Mouse (Mus musculus): ENCODE data around the gene Crim1. TPM values are rescaled to one million over a fixed set of nuclear protein-coding genes. Genes with fewer than 3 reads are reported as not detected.

The Crim1 gene
- polyA plus RNA-seq, 1 experiment, result 1.1 TPM

- H3K27me3 ChIP-seq (ENCODE audit: control insufficient read depth, insufficient read depth, insufficient read length), result no peaks in the 10 kb centered on the region
- no peak overlapping the region for H3ac ChIP-seq (ENCODE audit: control insufficient read depth, insufficient read length)
- peaks cover 6% of the 10 kb centered on the region for H3K36me3 ChIP-seq (ENCODE audit: control insufficient read depth, insufficient read depth)
- H3K4me3 ChIP-seq, result no peak overlapping the region
- H3K79me2 ChIP-seq (ENCODE audit: control insufficient read depth, insufficient read depth), result peaks cover 4% of the 10 kb centered on the region
- H3K4me2 ChIP-seq (ENCODE audit: low read depth), result no peak overlapping the region
- TF ChIP-seq SRF (IDR thresholded peaks at IDR 0.05; ENCODE audit: control insufficient read depth, insufficient read length, low read depth) (no peak), MAX (IDR thresholded peaks at IDR 0.05; ENCODE audit: low read depth) (no peak), POLR2A (IDR thresholded peaks at IDR 0.05; ENCODE audit: insufficient read length, low read depth) (no peak), MYOG (IDR thresholded peaks at IDR 0.05; ENCODE audit: control insufficient read depth in 1 of 3, insufficient read depth in 1 of 3, insufficient read length in 2 of 3, low read depth in 2 of 3) (no peak), REST (IDR thresholded peaks at IDR 0.05; ENCODE audit: insufficient read depth, insufficient read length) (no peak), E2F4 (IDR thresholded peaks at IDR 0.05; ENCODE audit: insufficient read depth) (no peak), TCF3 (IDR thresholded peaks at IDR 0.05; ENCODE audit: insufficient read length, low read depth) (no peak), MYOD1 (IDR thresholded peaks at IDR 0.05; ENCODE audit: control insufficient read depth in 1 of 3, insufficient read length in 2 of 3, low read depth in 2 of 3) (no peak), CEBPB (IDR thresholded peaks at IDR 0.05; ENCODE audit: insufficient read depth, poor library complexity, severe bottlenecking) (no peak), TCF12 (IDR thresholded peaks at IDR 0.05; ENCODE audit: insufficient read depth, poor library complexity, severe bottlenecking) (no peak), POLR2AphosphoS2 (IDR thresholded peaks at IDR 0.05; ENCODE audit: insufficient read length, low read depth) (no peak), USF1 (IDR thresholded peaks at IDR 0.05; ENCODE audit: low read depth) (no peak)
These were observed 215.2 kb downstream of the Crim1 start for GRCm38 (mm10) chr17:78415255-78415654.

- H3K27me3 ChIP-seq (ENCODE audit: control insufficient read depth, insufficient read depth, insufficient read length), result no peaks in the 10 kb centered on the region
- H3ac ChIP-seq (ENCODE audit: control insufficient read depth, insufficient read length), result peak within 1 kb of the TSS; percentile 55
- peak within 1 kb of the TSS; percentile 42 for H3K4me3 ChIP-seq
- no peaks in the 10 kb centered on the region for H3K36me3 ChIP-seq (ENCODE audit: control insufficient read depth, insufficient read depth)
- peak within 1 kb of the TSS; percentile 82 for H3K4me2 ChIP-seq (ENCODE audit: low read depth)
- H3K79me2 ChIP-seq (ENCODE audit: control insufficient read depth, insufficient read depth), result peaks cover 4% of the 10 kb centered on the region
- TF ChIP-seq TCF3 (IDR thresholded peaks at IDR 0.05; ENCODE audit: insufficient read length, low read depth), result no peak
- TF ChIP-seq MYOD1 (IDR thresholded peaks at IDR 0.05; ENCODE audit: control insufficient read depth in 1 of 3, insufficient read length in 2 of 3, low read depth in 2 of 3), result no peak
- no peak for TF ChIP-seq TCF12 (IDR thresholded peaks at IDR 0.05; ENCODE audit: insufficient read depth, poor library complexity, severe bottlenecking)
- no peak for TF ChIP-seq MYOG (IDR thresholded peaks at IDR 0.05; ENCODE audit: control insufficient read depth in 1 of 3, insufficient read depth in 1 of 3, insufficient read length in 2 of 3, low read depth in 2 of 3)
- no peak for TF ChIP-seq CEBPB (IDR thresholded peaks at IDR 0.05; ENCODE audit: insufficient read depth, poor library complexity, severe bottlenecking)
- no peak for TF ChIP-seq SRF (IDR thresholded peaks at IDR 0.05; ENCODE audit: control insufficient read depth, insufficient read length, low read depth)
- TF ChIP-seq POLR2A (IDR thresholded peaks at IDR 0.05; ENCODE audit: insufficient read length, low read depth), result peak; percentile 55
- no peak for TF ChIP-seq USF1 (IDR thresholded peaks at IDR 0.05; ENCODE audit: low read depth)
- TF ChIP-seq REST (IDR thresholded peaks at IDR 0.05; ENCODE audit: insufficient read depth, insufficient read length), result no peak
- TF ChIP-seq POLR2AphosphoS2 (IDR thresholded peaks at IDR 0.05; ENCODE audit: insufficient read length, low read depth), result peak; percentile 34
- no peak for TF ChIP-seq E2F4 (IDR thresholded peaks at IDR 0.05; ENCODE audit: insufficient read depth)
- TF ChIP-seq MAX (IDR thresholded peaks at IDR 0.05; ENCODE audit: low read depth), result no peak
These were observed 217.6 kb downstream of the Crim1 start, which contains the start of gene Fez2 for GRCm38 (mm10) chr17:78417381-78418281. TSS of gene Fez2 (minus strand) at chr17:78418152.

GRCm38 (mm10) chr17:78419216-78419615 lies 219.2 kb downstream of the Crim1 start:
- H3ac ChIP-seq (ENCODE audit: control insufficient read depth, insufficient read length), result no peak overlapping the region
- H3K27me3 ChIP-seq (ENCODE audit: control insufficient read depth, insufficient read depth, insufficient read length), result no peaks in the 10 kb centered on the region
- TF ChIP-seq USF1 (IDR thresholded peaks at IDR 0.05; ENCODE audit: low read depth), result no peak
- TF ChIP-seq TCF3 (IDR thresholded peaks at IDR 0.05; ENCODE audit: insufficient read length, low read depth), result no peak
- TF ChIP-seq TCF12 (IDR thresholded peaks at IDR 0.05; ENCODE audit: insufficient read depth, poor library complexity, severe bottlenecking), result no peak
- H3K4me3 ChIP-seq, result no peak overlapping the region
- H3K79me2 ChIP-seq (ENCODE audit: control insufficient read depth, insufficient read depth), result peaks cover 4% of the 10 kb centered on the region
- no peak overlapping the region for H3K4me2 ChIP-seq (ENCODE audit: low read depth)
- H3K36me3 ChIP-seq (ENCODE audit: control insufficient read depth, insufficient read depth), result no peaks in the 10 kb centered on the region

- Histone ChIP-seq H3K4me2 (ENCODE audit: low read depth) (no peak overlapping the region), H3K36me3 (ENCODE audit: control insufficient read depth, insufficient read depth) (no peaks in the 10 kb centered on the region), H3ac (ENCODE audit: control insufficient read depth, insufficient read length) (no peak overlapping the region), H3K27me3 (ENCODE audit: control insufficient read depth, insufficient read depth, insufficient read length) (no peaks in the 10 kb centered on the region), H3K79me2 (ENCODE audit: control insufficient read depth, insufficient read depth) (no peaks in the 10 kb centered on the region), H3K4me3 (no peak overlapping the region)
- TF ChIP-seq POLR2A (IDR thresholded peaks at IDR 0.05; ENCODE audit: insufficient read length, low read depth), result no peak
- no peak for TF ChIP-seq POLR2AphosphoS2 (IDR thresholded peaks at IDR 0.05; ENCODE audit: insufficient read length, low read depth)
- no peak for TF ChIP-seq MYOG (IDR thresholded peaks at IDR 0.05; ENCODE audit: control insufficient read depth in 1 of 3, insufficient read depth in 1 of 3, insufficient read length in 2 of 3, low read depth in 2 of 3)
- TF ChIP-seq MAX (IDR thresholded peaks at IDR 0.05; ENCODE audit: low read depth), result no peak
- TF ChIP-seq REST (IDR thresholded peaks at IDR 0.05; ENCODE audit: insufficient read depth, insufficient read length), result no peak
- no peak for TF ChIP-seq SRF (IDR thresholded peaks at IDR 0.05; ENCODE audit: control insufficient read depth, insufficient read length, low read depth)
- TF ChIP-seq TCF12 (IDR thresholded peaks at IDR 0.05; ENCODE audit: insufficient read depth, poor library complexity, severe bottlenecking), result no peak
- TF ChIP-seq E2F4 (IDR thresholded peaks at IDR 0.05; ENCODE audit: insufficient read depth), result no peak
- no peak for TF ChIP-seq TCF3 (IDR thresholded peaks at IDR 0.05; ENCODE audit: insufficient read length, low read depth)
- no peak for TF ChIP-seq CEBPB (IDR thresholded peaks at IDR 0.05; ENCODE audit: insufficient read depth, poor library complexity, severe bottlenecking)
- TF ChIP-seq USF1 (IDR thresholded peaks at IDR 0.05; ENCODE audit: low read depth), result no peak
- TF ChIP-seq MYOD1 (IDR thresholded peaks at IDR 0.05; ENCODE audit: control insufficient read depth in 1 of 3, insufficient read length in 2 of 3, low read depth in 2 of 3), result no peak
These were observed 225.0 kb downstream of the Crim1 start for GRCm38 (mm10) chr17:78425026-78425425.

Other genes starting within 250 kb of the Crim1 start
- 19.0 TPM for gene Fez2, start 217.9 kb downstream of the Crim1 start, polyA plus RNA-seq (2012; fragmentation: generic; extraction: Trizol)